Mouse (Mus musculus): ENCODE results near the gene Fbxo48. TPM values are rescaled to one million over a fixed set of nuclear protein-coding genes. Genes with fewer than 3 reads are reported as not detected.

Gene Fbxo48
- polyA plus RNA-seq, 1 experiment from 2014 or later, result 1.1 TPM

GRCm38 (mm10) chr11:16989885-16990284, 38.7 kb downstream of the Fbxo48 start:
- Histone ChIP-seq H3K4me3 (ENCODE audit: low read length) (no peak overlapping the region), H3K27ac (ENCODE audit: low read length) (no peak overlapping the region), H3K4me2 (replicated peaks; ENCODE audit: low read depth, low read length) (no peak overlapping the region), H3K27me3 (ENCODE audit: insufficient read depth, low read length) (no peaks in the 10 kb centered on the region), H3K36me3 (ENCODE audit: insufficient read depth, low read length) (no peaks in the 10 kb centered on the region), H3K9ac (replicated peaks; ENCODE audit: low read length) (no peak overlapping the region), H3K9me3 (ENCODE audit: low read length) (no peaks in the 10 kb centered on the region), H3K4me1 (ENCODE audit: insufficient read depth, low read length) (no peaks in the 10 kb centered on the region)
- ATAC-seq (ENCODE audit: low FRiP score, low TSS enrichment), result no peak
- WGBS, result 74% methylated on average over 5 of the region's 5 CpGs

GRCm38 (mm10) chr11:16992880-16993279, 41.7 kb downstream of the Fbxo48 start:
- H3K9ac ChIP-seq (replicated peaks; ENCODE audit: low read length), result no peak overlapping the region
- H3K27me3 ChIP-seq (ENCODE audit: insufficient read depth, low read length), result no peaks in the 10 kb centered on the region
- 83% methylated on average over 6 of the region's 6 CpGs for WGBS
- no peaks in the 10 kb centered on the region for H3K4me1 ChIP-seq (ENCODE audit: insufficient read depth, low read length)
- no peak overlapping the region for H3K4me2 ChIP-seq (replicated peaks; ENCODE audit: low read depth, low read length)
- H3K27ac ChIP-seq (ENCODE audit: low read length), result no peak overlapping the region
- no peaks in the 10 kb centered on the region for H3K9me3 ChIP-seq (ENCODE audit: low read length)
- no peaks in the 10 kb centered on the region for H3K36me3 ChIP-seq (ENCODE audit: insufficient read depth, low read length)
- H3K4me3 ChIP-seq (ENCODE audit: low read length), result no peak overlapping the region
- ATAC-seq (ENCODE audit: low FRiP score, low TSS enrichment), result no peak

GRCm38 (mm10) chr11:16996818-16997217, 45.6 kb downstream of the Fbxo48 start:
- Histone ChIP-seq H3K9ac (replicated peaks; ENCODE audit: low read length) (no peak overlapping the region), H3K9me3 (ENCODE audit: low read length) (no peaks in the 10 kb centered on the region), H3K27me3 (ENCODE audit: insufficient read depth, low read length) (no peaks in the 10 kb centered on the region), H3K4me2 (replicated peaks; ENCODE audit: low read depth, low read length) (no peak overlapping the region), H3K4me1 (ENCODE audit: insufficient read depth, low read length) (no peaks in the 10 kb centered on the region), H3K36me3 (ENCODE audit: insufficient read depth, low read length) (no peaks in the 10 kb centered on the region), H3K27ac (ENCODE audit: low read length) (no peak overlapping the region), H3K4me3 (ENCODE audit: low read length) (no peak overlapping the region)
- no peak for ATAC-seq (ENCODE audit: low FRiP score, low TSS enrichment)

DNA sequence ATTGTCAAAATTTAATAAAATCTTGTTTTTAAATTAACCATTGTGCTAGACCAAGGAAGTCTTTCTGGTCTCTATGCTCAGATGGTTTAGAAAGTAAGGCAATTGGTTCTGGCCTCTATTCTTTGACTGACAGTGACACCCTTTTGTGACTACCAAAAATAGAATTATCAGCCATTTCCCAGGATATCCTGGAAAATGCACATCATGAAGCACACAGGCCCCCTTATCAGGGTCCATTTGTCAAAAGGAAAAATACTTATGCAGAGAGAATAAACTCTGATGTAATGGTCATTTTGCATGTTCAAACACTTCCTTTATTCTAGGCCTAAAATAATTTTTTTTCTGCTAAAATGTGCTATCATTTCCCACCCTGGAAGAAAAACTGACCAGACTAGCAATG, 46.3 kb downstream of the Fbxo48 start:
- H3K9ac ChIP-seq (replicated peaks; ENCODE audit: low read length), result no peak overlapping the region
- no peak overlapping the region for H3K27ac ChIP-seq (ENCODE audit: low read length)
- no peak for ATAC-seq (ENCODE audit: low FRiP score, low TSS enrichment)
- H3K4me1 ChIP-seq (ENCODE audit: insufficient read depth, low read length), result no peaks in the 10 kb centered on the region
- no peak overlapping the region for H3K4me3 ChIP-seq (ENCODE audit: low read length)
- no peaks in the 10 kb centered on the region for H3K36me3 ChIP-seq (ENCODE audit: insufficient read depth, low read length)
- no peak overlapping the region for H3K4me2 ChIP-seq (replicated peaks; ENCODE audit: low read depth, low read length)
- H3K27me3 ChIP-seq (ENCODE audit: insufficient read depth, low read length), result no peaks in the 10 kb centered on the region
- no peaks in the 10 kb centered on the region for H3K9me3 ChIP-seq (ENCODE audit: low read length)

GRCm38 (mm10) chr11:16999387-16999786, 48.2 kb downstream of the Fbxo48 start:
- H3K4me1 ChIP-seq (ENCODE audit: insufficient read depth, low read length), result no peaks in the 10 kb centered on the region
- no peaks in the 10 kb centered on the region for H3K27me3 ChIP-seq (ENCODE audit: insufficient read depth, low read length)
- no peak overlapping the region for H3K27ac ChIP-seq (ENCODE audit: low read length)
- no peak overlapping the region for H3K9ac ChIP-seq (replicated peaks; ENCODE audit: low read length)
- 88% methylated on average over 4 of the region's 4 CpGs for WGBS
- no peak overlapping the region for H3K4me2 ChIP-seq (replicated peaks; ENCODE audit: low read depth, low read length)
- no peak overlapping the region for H3K4me3 ChIP-seq (ENCODE audit: low read length)
- H3K36me3 ChIP-seq (ENCODE audit: insufficient read depth, low read length), result no peaks in the 10 kb centered on the region
- no peaks in the 10 kb centered on the region for H3K9me3 ChIP-seq (ENCODE audit: low read length)
- no peak for ATAC-seq (ENCODE audit: low FRiP score, low TSS enrichment)

DNA sequence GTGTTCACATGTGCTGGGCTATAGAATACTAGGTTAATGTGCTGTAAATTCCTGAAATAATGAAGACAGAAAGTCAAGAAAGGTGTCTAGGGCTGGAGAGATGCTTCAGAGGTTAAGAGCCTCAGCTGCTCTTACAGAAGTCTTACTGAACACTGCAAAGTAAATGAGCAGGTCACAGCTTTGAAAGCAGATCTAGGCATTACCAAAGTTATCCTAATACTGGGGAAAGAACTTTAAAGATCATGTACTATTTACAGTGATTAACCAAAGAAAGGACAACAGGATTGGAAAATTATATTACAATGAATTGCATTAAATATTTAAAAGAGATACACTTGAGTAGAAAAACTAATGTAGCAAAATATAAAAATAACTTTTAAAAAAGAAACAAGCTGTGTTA, 48.8 kb downstream of the Fbxo48 start:
- no peaks in the 10 kb centered on the region for H3K9me3 ChIP-seq (ENCODE audit: low read length)
- no peaks in the 10 kb centered on the region for H3K4me1 ChIP-seq (ENCODE audit: insufficient read depth, low read length)
- H3K4me2 ChIP-seq (replicated peaks; ENCODE audit: low read depth, low read length), result no peak overlapping the region
- no peak overlapping the region for H3K27ac ChIP-seq (ENCODE audit: low read length)
- H3K36me3 ChIP-seq (ENCODE audit: insufficient read depth, low read length), result no peaks in the 10 kb centered on the region
- ATAC-seq (ENCODE audit: low FRiP score, low TSS enrichment), result no peak
- no peak overlapping the region for H3K4me3 ChIP-seq (ENCODE audit: low read length)
- no peak overlapping the region for H3K9ac ChIP-seq (replicated peaks; ENCODE audit: low read length)
- no peaks in the 10 kb centered on the region for H3K27me3 ChIP-seq (ENCODE audit: insufficient read depth, low read length)

GRCm38 (mm10) chr11:17000353-17001334, 49.5 kb downstream of the Fbxo48 start:
- Histone ChIP-seq H3K4me1 (ENCODE audit: insufficient read depth, low read length) (no peaks in the 10 kb centered on the region), H3K4me3 (ENCODE audit: low read length) (no peak overlapping the region), H3K27ac (ENCODE audit: low read length) (no peak overlapping the region), H3K27me3 (ENCODE audit: insufficient read depth, low read length) (no peaks in the 10 kb centered on the region), H3K4me2 (replicated peaks; ENCODE audit: low read depth, low read length) (no peak overlapping the region), H3K9me3 (ENCODE audit: low read length) (no peaks in the 10 kb centered on the region), H3K9ac (replicated peaks; ENCODE audit: low read length) (no peak overlapping the region), H3K36me3 (ENCODE audit: insufficient read depth, low read length) (no peaks in the 10 kb centered on the region)
- WGBS, result 70% methylated on average over 9 of the region's 9 CpGs
- no peak for ATAC-seq (ENCODE audit: low FRiP score, low TSS enrichment)

- Histone ChIP-seq H3K27me3 (ENCODE audit: insufficient read depth, low read length) (no peaks in the 10 kb centered on the region), H3K9me3 (ENCODE audit: low read length) (no peaks in the 10 kb centered on the region), H3K9ac (replicated peaks; ENCODE audit: low read length) (no peak overlapping the region), H3K36me3 (ENCODE audit: insufficient read depth, low read length) (no peaks in the 10 kb centered on the region), H3K27ac (ENCODE audit: low read length) (no peak overlapping the region), H3K4me2 (replicated peaks; ENCODE audit: low read depth, low read length) (no peak overlapping the region), H3K4me1 (ENCODE audit: insufficient read depth, low read length) (no peaks in the 10 kb centered on the region), H3K4me3 (ENCODE audit: low read length) (no peak overlapping the region)
- WGBS, result 84% methylated on average over 7 of the region's 7 CpGs
- ATAC-seq (ENCODE audit: low FRiP score, low TSS enrichment), result no peak
Measured at GRCm38 (mm10) chr11:17002739-17003373, 51.7 kb downstream of the Fbxo48 start.

- H3K9me3 ChIP-seq (ENCODE audit: low read length), result no peaks in the 10 kb centered on the region
- no peak overlapping the region for H3K4me3 ChIP-seq (ENCODE audit: low read length)
- no peak overlapping the region for H3K9ac ChIP-seq (replicated peaks; ENCODE audit: low read length)
- ATAC-seq (ENCODE audit: low FRiP score, low TSS enrichment), result no peak
- H3K4me2 ChIP-seq (replicated peaks; ENCODE audit: low read depth, low read length), result no peak overlapping the region
- no peaks in the 10 kb centered on the region for H3K4me1 ChIP-seq (ENCODE audit: insufficient read depth, low read length)
- 75% methylated on average over 3 of the region's 3 CpGs for WGBS
- H3K36me3 ChIP-seq (ENCODE audit: insufficient read depth, low read length), result no peaks in the 10 kb centered on the region
- H3K27ac ChIP-seq (ENCODE audit: low read length), result no peak overlapping the region
- H3K27me3 ChIP-seq (ENCODE audit: insufficient read depth, low read length), result no peaks in the 10 kb centered on the region
Measured at GRCm38 (mm10) chr11:17003757-17004156, 52.6 kb downstream of the Fbxo48 start.

All from kidney, embryonic 16.5 days (tissue).